Mouse (Mus musculus): Measurements from ENCODE around the gene Gm45711.

DNA sequence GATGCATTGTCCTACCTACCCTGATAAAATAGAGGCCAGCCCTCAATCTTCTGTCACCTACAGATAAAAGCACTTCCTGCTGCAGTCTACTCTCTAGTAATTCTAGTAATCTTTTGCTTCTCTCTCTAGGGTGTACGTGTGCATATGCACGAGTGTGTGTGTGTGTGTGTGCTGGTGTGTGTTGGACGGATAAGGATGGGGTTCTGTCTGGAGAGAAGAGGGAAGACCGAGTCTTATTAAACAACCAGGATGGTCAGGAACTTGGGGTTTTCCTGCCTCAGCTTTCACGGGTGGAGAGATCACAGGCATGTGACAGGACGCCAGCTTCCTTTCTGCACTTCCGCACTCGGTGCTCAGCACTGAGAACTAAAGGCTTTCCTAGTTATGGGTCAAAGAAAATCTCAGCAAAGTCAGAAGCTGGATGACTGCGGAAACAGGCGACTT lies 70.4 kb downstream of the Gm45711 start:
- TF ChIP-seq CTCF (IDR thresholded peaks at IDR 0.05; ENCODE audit: low read depth) (no peak), EP300 (IDR thresholded peaks at IDR 0.05; ENCODE audit: low read depth) (no peak)

All from liver, embryonic 14.5 days (tissue).